Mouse (Mus musculus) thymus, adult 2 months (tissue): Measurements from ENCODE around the gene Irs2.

Source experiments
- CTCF ChIP-seq: fragments of 200-500 bp; IDR thresholded peaks from 2 replicates; pipeline ENCODE4 v1.5.1; 2012; ENCODE audit warnings: mild to moderate bottlenecking, control low read depth, low read length, moderate library complexity, borderline replicate concordance; ENCODE audit not compliant: control insufficient read depth, poor library complexity, insufficient read depth; ENCODE audit errors: extremely low read depth
- POLR2A ChIP-seq: fragments of 200-500 bp; IDR thresholded peaks from 2 replicates; pipeline ENCODE4 v1.6.1; 2012; ENCODE audit warnings: mild to moderate bottlenecking, low read length, control low read depth, moderate library complexity; ENCODE audit not compliant: control insufficient read depth, poor library complexity, insufficient read depth; ENCODE audit errors: extremely low read depth

DNA sequence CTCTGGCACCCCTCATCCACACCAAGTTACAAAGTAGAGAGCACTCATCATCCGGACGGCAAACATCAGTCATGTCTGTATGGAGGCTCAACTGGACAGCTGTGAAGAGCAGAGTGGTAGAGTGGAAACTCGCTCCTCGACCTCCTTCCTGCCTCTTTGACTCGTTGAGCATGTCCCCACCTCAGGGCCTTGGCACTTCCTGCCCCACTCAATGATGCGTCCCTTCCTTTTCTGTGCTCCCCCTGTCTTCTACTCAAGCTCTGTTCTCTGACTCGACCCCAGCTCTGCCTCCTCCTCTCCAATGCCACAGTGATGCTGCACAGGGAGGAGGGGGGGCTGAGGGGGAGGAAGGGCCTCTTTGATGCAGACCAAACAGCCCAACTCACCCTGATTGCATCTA, 28.3 kb downstream of the Irs2 start:
- no peak for TF ChIP-seq POLR2A
- TF ChIP-seq CTCF = no peak
